Mouse (Mus musculus) macrophage (primary cell): ENCODE data around the gene Nedd9. TPM values are rescaled to one million over a fixed set of nuclear protein-coding genes. Genes with fewer than 3 reads are reported as not detected.

Experiments
- H3K27ac ChIP-seq: fragments of 350-480 bp; formaldehyde crosslinking; 2 replicates; pipeline ENCODE4 v1.9.0; 2021
- H3K36me3 ChIP-seq: fragments of 350-480 bp; formaldehyde crosslinking; 2 replicates; pipeline ENCODE4 v1.9.0; 2021; ENCODE audit errors: inconsistent target
- H3K4me3 ChIP-seq: fragments of 350-480 bp; formaldehyde crosslinking; 2 replicates; pipeline ENCODE4 v1.9.0; 2021; ENCODE audit errors: inconsistent target
- H3K79me2 ChIP-seq: fragments of 350-480 bp; formaldehyde crosslinking; 2 replicates; pipeline ENCODE4 v1.9.0; 2021; ENCODE audit errors: inconsistent target
- WGBS: methylation state at CpG from one replicate; pipeline ENCODE4 v1.1.7; 2026; ENCODE audit warnings: inconsistent platforms; ENCODE audit not compliant: missing documents; 5-methylcytosine and 5-hydroxymethylcytosine counted together
- polyA plus RNA-seq: library from polyadenylated mRNA; stranded (reverse); fragments of 250-400 nt; gene quantifications from 3 replicates; pipeline ENCODE4 v1.2.4, GENCODE M21; 2018; ENCODE audit warnings: inconsistent platforms

The Nedd9 gene
- polyA plus RNA-seq, 1 experiment from 2014 or later, result 4.0 TPM

DNA sequence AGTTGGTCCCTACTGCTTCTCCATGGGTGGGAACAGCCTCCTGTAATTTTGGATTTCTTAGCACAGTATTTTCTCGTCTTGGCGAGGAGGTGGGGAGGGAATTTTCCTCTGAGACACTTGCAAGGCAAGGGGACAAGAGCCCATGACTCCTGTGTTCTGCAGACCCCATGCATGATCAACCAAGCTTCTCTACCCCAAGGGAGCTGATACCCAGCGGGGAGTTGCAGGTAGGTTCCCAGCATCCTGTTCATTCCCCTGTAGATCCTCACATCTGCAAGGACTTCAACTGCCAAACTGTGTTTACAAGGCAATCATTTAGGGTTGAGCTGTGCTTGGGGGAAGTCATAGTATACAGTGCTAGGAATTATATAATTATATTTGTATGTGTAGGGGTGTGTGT, 60.1 kb downstream of the Nedd9 start:
- H3K27ac ChIP-seq, result no peak overlapping the region
- H3K4me3 ChIP-seq, result no peak overlapping the region
- H3K79me2 ChIP-seq, result no peaks in the 10 kb centered on the region
- WGBS, result 94% methylated on average over 3 of the region's 3 CpGs
- H3K36me3 ChIP-seq, result no peaks in the 10 kb centered on the region

DNA sequence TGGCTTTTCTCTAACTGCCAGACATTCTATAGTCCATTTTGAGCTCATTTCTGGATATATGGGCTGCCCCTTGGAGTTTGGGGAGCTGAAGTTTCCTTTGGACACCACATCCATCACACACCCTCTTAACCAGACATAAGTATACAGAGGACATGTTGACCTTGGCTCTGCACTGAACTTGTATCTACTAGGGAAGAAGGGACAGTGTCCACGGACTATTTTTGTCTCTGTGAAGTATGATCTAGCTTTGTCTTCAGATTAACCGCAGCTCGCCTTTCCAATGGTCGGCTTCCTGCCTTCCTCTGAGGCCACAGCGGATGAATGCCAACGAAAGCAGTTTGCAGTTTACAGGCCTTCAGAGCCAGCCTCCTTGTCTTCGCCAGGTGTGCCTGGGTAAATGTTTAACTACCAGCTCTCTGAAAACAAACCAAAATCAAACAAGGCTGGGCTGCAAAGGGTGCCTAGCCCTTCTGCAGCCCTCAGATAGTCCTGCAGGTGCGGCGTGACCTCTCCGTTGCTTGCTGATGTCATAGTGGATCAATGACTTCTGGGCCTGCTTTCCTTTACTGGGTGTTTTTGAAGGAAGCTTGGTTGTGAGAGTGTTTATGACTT, 63.6 kb downstream of the Nedd9 start:
- no peak overlapping the region for H3K4me3 ChIP-seq
- H3K36me3 ChIP-seq, result no peaks in the 10 kb centered on the region
- no peaks in the 10 kb centered on the region for H3K79me2 ChIP-seq
- no peak overlapping the region for H3K27ac ChIP-seq
- WGBS, result 92% methylated on average over 10 of the region's 10 CpGs

DNA sequence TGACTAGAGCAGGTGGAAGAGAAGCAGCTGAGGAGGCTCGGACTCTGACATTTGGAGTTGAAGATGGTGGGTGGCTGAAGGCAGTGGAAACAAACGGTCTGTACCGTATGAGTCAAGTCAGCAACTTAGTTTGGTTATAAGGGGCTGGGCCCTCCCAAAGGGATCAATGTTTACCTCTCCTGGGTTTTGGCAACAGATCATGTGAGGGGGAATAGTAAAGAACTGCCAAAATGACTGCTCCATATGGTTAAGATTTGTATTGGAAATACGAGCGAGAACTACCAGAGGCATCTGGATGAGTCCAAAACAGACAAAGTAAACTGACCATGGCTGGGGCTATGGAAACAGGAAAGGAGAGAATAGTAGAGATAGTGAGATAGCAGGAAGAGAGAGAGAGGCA, 64.6 kb downstream of the Nedd9 start:
- H3K79me2 ChIP-seq, result no peaks in the 10 kb centered on the region
- no peaks in the 10 kb centered on the region for H3K36me3 ChIP-seq
- H3K27ac ChIP-seq, result no peak overlapping the region
- no peak overlapping the region for H3K4me3 ChIP-seq
- WGBS, result 95% methylated on average over 3 of the region's 5 CpGs

DNA sequence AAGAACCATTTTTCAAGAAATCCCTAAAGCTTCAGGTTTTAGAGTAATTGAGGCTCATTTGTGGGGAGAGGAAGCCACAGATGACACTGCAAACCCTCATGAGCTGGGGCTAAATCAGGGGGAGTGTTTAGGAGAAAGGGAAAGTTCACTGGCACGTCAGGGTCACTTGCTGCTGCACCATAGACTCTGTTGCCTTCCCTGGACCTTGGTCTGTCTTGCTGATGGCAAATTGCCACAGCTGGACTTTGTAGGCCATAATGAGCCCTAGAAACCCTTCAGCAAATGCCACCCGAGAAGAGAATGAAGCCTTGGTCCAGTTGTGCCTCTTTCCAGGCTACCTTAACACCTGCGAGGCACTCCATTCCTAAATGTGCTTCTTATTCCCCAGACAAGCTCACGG, 66.8 kb downstream of the Nedd9 start:
- H3K4me3 ChIP-seq, result no peak overlapping the region
- H3K79me2 ChIP-seq, result no peaks in the 10 kb centered on the region
- no peaks in the 10 kb centered on the region for H3K36me3 ChIP-seq
- H3K27ac ChIP-seq, result no peak overlapping the region
- 92% methylated on average over 4 of the region's 4 CpGs for WGBS

DNA sequence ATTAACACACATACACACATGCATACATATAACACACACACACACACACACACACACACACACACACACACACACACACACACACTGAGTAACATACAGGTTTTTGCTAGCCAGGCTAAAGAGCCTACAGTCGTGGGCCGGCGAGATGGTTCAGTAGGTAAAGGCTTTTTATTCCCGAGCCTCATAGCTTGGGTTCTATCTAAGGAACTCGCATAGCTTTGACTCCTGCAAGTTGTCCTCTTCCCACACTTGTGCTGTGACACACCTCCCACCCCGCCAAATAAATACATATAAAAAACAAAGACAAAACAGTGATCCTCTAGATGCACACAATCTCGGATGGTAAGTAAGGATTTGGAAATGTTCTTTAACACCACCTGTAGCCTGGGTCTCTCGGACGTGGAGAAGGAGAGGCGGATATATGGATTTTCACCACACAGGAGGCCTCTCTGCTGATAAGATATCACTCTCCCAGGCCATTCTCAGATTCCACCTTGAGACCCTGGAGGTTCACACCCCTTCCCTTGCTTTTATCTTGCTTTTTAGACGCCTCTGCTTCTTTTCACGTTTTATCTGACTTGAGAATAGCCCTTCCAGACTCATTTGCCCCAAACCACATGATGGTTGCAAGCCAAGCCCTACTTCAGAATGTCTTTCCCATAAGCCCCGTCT, 68.8 kb downstream of the Nedd9 start:
- 91% methylated on average over 13 of the region's 13 CpGs for WGBS
- Histone ChIP-seq H3K4me3 (no peak overlapping the region), H3K36me3 (no peaks in the 10 kb centered on the region), H3K27ac (no peak overlapping the region), H3K79me2 (no peaks in the 10 kb centered on the region)

DNA sequence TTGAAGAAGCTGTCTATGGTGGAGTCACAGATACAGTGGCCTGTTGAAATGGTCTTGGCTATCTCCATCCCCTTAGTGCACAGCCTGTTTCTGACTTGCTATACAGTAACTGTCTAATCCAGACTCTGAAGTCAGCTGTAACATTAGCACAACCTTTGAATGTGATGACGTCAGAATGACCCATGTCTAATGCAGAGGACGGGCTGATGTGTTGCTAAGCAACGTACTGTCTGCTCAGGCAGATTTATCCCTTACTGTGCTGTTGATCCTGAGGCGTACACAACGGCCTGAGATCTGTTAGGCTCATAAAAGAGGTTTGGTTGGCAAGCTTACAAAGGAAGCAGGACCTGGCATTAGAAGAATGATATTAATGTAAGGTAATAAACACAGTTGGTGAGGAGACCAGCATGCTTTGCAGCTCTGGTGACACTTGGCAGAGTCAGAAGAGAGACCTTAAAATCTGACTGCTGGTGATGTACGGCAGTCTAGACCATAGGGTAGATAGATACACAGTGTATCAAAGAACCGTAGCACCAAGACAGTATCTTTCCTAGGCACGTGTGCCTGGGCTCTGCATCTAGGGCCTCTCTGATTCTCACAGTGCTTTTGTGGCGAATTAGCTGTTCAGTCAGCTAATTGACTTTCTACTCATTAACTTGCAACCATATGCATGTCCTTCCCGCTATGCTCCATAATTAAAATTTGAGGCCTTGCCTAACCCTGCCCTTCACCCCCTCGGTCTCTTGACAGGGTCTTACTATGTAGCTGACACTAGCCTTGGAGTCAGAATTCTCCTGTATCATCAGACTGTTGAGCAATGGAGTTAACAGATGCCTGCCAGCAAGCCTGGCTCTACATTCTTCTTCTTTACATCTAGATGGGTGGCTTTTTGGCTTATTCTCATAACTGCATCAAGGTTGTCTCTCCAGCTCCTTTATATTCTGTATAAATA, 70.8 kb downstream of the Nedd9 start:
- WGBS, result 98% methylated on average over 11 of the region's 11 CpGs

DNA sequence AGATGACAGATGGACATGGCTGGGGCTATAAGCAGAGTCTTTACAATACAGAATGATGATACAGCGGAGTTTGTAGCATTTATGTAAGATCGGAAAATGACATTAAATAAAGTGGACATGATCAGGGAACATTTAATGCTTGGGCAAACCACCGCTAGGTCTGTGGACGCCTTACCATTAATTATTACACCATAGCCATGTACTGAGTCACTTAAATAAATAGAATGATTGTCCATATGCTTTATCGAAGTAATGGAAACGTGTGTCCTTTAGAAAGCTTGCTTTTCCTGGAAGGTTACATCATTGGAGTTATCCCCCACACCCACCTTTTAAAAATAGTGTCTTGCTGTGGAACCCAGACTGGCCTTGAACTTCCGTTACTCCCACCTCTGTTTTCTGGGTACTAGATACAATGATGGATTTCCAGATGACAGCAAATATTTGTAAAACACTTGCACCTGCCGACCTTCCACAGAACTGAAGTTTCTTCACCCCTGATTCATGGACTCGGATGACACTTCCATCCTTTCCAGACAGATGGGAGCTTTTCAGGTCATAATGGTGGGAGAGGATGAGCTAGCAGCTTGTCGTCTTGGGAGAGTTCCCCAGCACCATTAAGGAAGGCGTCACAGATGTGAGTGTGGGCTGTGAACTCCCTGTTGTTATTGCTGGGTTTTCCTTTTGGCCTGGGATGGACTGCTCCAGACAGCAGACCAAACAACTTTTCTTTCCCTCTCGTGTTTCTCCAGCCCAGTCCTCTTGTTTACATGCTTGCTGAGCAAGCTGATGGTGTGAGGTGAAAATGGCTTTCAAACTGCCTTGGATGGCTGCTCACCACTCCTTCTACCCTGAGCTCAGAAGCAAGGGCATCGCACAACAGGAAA, 76.7 kb downstream of the Nedd9 start:
- no peaks in the 10 kb centered on the region for H3K79me2 ChIP-seq
- H3K27ac ChIP-seq, result no peak overlapping the region
- no peaks in the 10 kb centered on the region for H3K36me3 ChIP-seq
- WGBS, result 96% methylated on average over 13 of the region's 13 CpGs
- no peak overlapping the region for H3K4me3 ChIP-seq

More for the DNA sequence above, 70.8 kb downstream of the Nedd9 start:
- Histone ChIP-seq H3K36me3 (no peaks in the 10 kb centered on the region), H3K4me3 (no peak overlapping the region), H3K27ac (no peak overlapping the region), H3K79me2 (no peaks in the 10 kb centered on the region)

DNA sequence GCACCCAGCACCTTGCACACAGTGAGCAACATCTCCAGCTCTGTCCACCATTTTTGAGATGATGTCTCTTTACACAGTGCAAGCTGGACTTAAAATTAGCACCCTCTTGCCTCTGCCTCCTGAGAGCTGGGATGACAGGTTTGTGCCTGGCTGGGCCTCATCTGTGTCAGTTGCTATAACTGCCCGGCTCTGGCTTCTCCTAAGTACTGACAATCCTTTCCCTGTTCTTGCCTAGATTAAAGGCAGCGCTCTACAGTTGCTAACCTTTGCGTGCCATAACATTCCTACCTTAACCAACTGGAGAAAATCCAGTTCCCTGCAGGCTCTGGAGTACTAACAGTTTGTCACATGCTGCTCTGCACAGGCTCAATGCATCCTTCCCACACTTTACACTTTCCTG, 77.9 kb downstream of the Nedd9 start:
- Histone ChIP-seq H3K36me3 (no peaks in the 10 kb centered on the region), H3K27ac (no peak overlapping the region), H3K79me2 (no peaks in the 10 kb centered on the region), H3K4me3 (no peak overlapping the region)
- WGBS, result 97% methylated on average over 3 of the region's 3 CpGs

DNA sequence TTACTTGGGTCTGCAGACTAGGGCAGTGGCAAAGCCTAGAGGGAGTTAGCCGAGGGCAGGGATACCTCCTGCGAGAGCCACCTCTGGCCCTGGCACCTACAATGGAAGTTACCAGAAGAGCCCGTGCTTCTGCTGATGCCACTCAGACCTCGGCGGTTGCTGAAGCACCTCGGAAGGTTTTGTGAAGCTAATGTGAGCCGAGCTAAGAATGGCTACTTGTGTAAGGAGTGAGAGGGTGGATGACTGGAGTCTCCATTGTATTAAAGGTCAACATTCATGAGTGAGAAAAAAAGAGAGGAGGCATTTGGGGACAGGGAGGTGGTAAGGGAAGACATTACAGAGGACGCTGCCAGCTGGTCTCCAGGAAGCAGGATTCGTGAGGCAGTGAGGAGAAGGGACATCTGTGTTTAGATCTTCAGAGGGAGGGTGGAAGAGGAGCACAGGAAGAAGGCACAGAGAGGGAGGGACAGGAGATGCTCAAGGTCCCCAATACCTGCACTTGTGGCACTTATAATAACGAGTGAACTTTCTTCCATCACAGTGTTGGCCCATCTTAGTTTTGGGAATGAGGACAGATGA, 78.7 kb downstream of the Nedd9 start:
- WGBS, result 98% methylated on average over 10 of the region's 10 CpGs
- H3K79me2 ChIP-seq, result no peaks in the 10 kb centered on the region
- no peak overlapping the region for H3K4me3 ChIP-seq
- H3K36me3 ChIP-seq, result no peaks in the 10 kb centered on the region
- no peak overlapping the region for H3K27ac ChIP-seq

DNA sequence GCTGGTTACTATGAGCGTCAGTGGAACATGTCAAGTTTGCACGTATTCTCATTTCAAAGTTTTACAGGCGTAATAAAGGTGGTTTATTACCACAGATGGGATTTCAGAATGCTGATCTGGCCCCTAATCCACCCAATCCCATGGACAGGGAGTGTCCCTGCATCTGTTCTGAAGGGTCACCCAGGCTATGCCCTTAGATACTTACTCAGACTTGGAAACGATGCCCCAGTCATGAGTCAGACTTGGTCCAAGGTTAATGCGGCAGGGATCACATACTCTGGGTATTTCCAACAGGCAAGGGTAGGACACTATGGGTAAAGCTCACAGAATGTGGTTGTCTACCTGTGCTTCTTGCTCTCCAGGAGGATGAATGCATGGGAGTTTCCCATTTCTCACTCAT, 82.2 kb downstream of the Nedd9 start:
- H3K36me3 ChIP-seq, result no peaks in the 10 kb centered on the region
- no peak overlapping the region for H3K4me3 ChIP-seq
- 95% methylated on average over 5 of the region's 5 CpGs for WGBS

DNA sequence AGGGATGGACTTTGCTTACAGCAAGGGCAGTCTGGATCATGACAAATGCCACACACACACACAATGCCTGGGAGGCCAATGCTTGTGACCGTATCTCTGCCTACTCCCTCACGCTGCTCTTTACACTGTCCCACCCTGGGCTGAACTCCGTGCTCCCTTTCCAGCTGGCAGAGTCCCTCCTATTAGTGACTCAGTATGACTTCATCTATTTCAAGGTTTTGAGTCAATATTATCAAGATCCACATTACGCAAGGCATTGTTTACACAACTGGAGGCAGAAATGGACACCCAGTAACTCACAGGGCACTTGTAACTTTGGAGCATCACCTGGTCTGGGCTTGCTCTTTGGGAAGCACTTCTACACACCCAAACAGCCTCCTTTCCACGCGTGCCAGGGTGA, 83.3 kb downstream of the Nedd9 start:
- no peaks in the 10 kb centered on the region for H3K36me3 ChIP-seq
- H3K79me2 ChIP-seq, result no peaks in the 10 kb centered on the region
- no peak overlapping the region for H3K27ac ChIP-seq
- no peak overlapping the region for H3K4me3 ChIP-seq
- WGBS, result 96% methylated on average over 6 of the region's 6 CpGs

More for the DNA sequence above, 82.2 kb downstream of the Nedd9 start:
- no peaks in the 10 kb centered on the region for H3K79me2 ChIP-seq
- no peak overlapping the region for H3K27ac ChIP-seq

DNA sequence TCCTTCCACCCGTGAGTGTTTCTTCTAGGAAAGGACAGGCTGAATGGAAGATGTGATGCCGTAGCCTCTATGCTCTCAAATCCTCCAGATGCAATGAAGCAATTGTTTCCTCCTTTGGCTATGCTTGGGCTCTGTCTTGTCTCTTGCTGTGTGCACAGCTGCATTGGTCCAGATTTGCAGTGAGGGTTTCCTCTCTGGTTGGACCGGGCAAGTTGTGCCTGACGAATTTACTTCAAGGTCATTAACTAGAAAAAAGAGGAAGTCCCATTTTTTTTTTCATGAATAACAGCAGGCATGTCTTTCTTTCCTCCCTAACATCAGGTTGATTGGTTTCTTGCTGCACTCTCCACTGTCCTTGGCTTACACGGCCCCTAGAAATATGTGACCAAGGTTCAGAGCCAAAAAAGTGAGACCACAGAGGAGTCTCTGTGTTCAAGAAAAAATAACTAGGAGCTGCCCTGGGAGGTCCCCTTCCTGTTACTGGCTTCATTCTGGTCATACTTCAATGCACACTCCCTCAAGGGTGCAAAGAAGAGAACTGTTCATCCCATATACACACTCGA, 84.6 kb downstream of the Nedd9 start:
- Histone ChIP-seq H3K36me3 (no peaks in the 10 kb centered on the region), H3K79me2 (no peaks in the 10 kb centered on the region), H3K27ac (no peak overlapping the region), H3K4me3 (no peak overlapping the region)
- WGBS, result 31% methylated on average over 6 of the region's 6 CpGs

DNA sequence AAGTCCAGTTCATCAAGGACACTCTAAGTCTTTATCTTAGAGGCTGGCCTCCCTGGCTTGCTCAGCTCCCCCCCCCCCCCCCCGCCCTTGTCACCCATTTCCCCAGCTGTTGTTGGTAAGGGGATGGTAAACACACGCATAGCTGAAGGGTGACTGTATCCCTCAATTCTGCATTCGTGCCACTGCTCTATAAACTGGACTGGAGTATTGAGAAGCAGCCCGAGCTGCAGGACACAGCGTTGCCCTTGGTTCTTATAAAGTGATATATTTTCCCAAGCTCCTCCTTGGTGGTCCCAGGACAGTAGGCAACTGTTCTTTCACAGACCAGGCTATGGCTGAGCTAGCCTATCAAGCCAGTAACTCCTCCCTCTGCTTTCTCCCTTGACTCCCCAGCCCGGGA, 85.4 kb downstream of the Nedd9 start:
- Histone ChIP-seq H3K36me3 (no peaks in the 10 kb centered on the region), H3K79me2 (no peaks in the 10 kb centered on the region), H3K4me3 (no peak overlapping the region), H3K27ac (no peak overlapping the region)
- WGBS, result 96% methylated on average over 4 of the region's 6 CpGs

DNA sequence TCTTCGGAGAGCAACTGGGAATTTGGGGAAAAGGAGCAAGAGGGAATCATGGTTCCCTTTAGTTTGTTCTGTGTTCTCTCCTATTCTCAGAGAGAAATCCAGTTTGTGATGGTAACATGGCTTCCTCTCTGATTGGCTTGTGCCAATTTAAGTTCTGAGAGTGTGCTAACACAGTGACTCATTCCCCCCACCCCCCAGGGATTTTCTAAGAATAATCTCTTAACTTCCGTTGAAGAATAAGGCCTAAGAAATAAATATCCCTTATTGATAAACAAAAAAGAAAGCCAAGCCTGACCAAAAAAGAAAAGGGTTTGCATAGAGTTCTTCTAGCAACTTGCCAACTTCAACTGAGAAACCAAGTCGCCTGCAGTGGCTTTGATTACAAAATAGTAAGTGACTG, 86.9 kb downstream of the Nedd9 start:
- Histone ChIP-seq H3K79me2 (no peaks in the 10 kb centered on the region), H3K4me3 (no peak overlapping the region), H3K36me3 (no peaks in the 10 kb centered on the region), H3K27ac (no peak overlapping the region)
- 83% methylated on average over 3 of the region's 3 CpGs for WGBS
